Mouse (Mus musculus): ENCODE data around the gene H2-Aa. TPM values are rescaled to one million over a fixed set of nuclear protein-coding genes. Genes with fewer than 3 reads are reported as not detected.

Gene H2-Aa
- polyA plus RNA-seq, 1 experiment from 2014 or later: 0.21 TPM

- Histone ChIP-seq H3K36me3 (ENCODE audit: poor library complexity, severe bottlenecking) (no peaks in the 10 kb centered on the region), H3K9ac (no peak within 1 kb of the TSS), H3K9me3 (replicated peaks) (0 out of 2 replicates have a peak, but pooled peaks cover 6% of the 10 kb centered on the region), H3K27me3 (no peaks in the 10 kb centered on the region), H3K4me1 (no peaks in the 10 kb centered on the region), H3K4me2 (no peak within 1 kb of the TSS), H3K27ac (no peak within 1 kb of the TSS), H3K4me3 (no peak within 1 kb of the TSS)
- no peak for ATAC-seq
- 61% methylated on average over 3 of the region's 3 CpGs for WGBS
These were observed 48.9 kb downstream of the H2-Aa start, which contains the start of gene H2-Ob for GRCm38 (mm10) chr17:34238706-34239105. Gene H2-Ob (plus strand): TSS chr17:34238903.

- H3K27me3 ChIP-seq: no peaks in the 10 kb centered on the region
- no peak for ATAC-seq
- no peak overlapping the region for H3K4me3 ChIP-seq
- H3K27ac ChIP-seq: no peak overlapping the region
- 0 out of 2 replicates have a peak, but pooled peaks cover 6% of the 10 kb centered on the region for H3K9me3 ChIP-seq (replicated peaks)
- H3K4me2 ChIP-seq: no peak overlapping the region
- H3K4me1 ChIP-seq: no peaks in the 10 kb centered on the region
- H3K9ac ChIP-seq: no peak overlapping the region
- no peaks in the 10 kb centered on the region for H3K36me3 ChIP-seq (ENCODE audit: poor library complexity, severe bottlenecking)
- WGBS: 71% methylated on average over 3 of the region's 3 CpGs
These were observed 49.9 kb downstream of the H2-Aa start for GRCm38 (mm10) chr17:34237741-34238140.

- Histone ChIP-seq H3K27ac (no peak overlapping the region), H3K9me3 (replicated peaks) (0 out of 2 replicates have a peak, but pooled peaks cover 4% of the 10 kb centered on the region), H3K4me2 (no peak overlapping the region), H3K9ac (no peak overlapping the region), H3K36me3 (ENCODE audit: poor library complexity, severe bottlenecking) (no peaks in the 10 kb centered on the region), H3K4me3 (no peak overlapping the region), H3K4me1 (no peaks in the 10 kb centered on the region), H3K27me3 (no peaks in the 10 kb centered on the region)
- 87% methylated on average over 5 of the region's 5 CpGs for WGBS
- no peak for ATAC-seq
These were observed 50.9 kb downstream of the H2-Aa start for GRCm38 (mm10) chr17:34236691-34237090.

GRCm38 (mm10) chr17:34234926-34235325 is 52.7 kb downstream of the H2-Aa start:
- Histone ChIP-seq H3K9ac (no peak overlapping the region), H3K27me3 (no peaks in the 10 kb centered on the region), H3K4me3 (no peak overlapping the region), H3K9me3 (replicated peaks) (no peaks in the 10 kb centered on the region), H3K36me3 (ENCODE audit: poor library complexity, severe bottlenecking) (no peaks in the 10 kb centered on the region), H3K4me1 (no peaks in the 10 kb centered on the region), H3K4me2 (no peak overlapping the region), H3K27ac (no peak overlapping the region)
- 0 out of 2 replicates have a peak, but pooled peaks have one; percentile 21 for ATAC-seq
- WGBS: 51% methylated on average over 9 of the region's 9 CpGs

Other genes with a start within 250 kb of the H2-Aa start
- gene Col11a2, start 248.4 kb downstream of the H2-Aa start, polyA plus RNA-seq (2015; fragmentation: Nextera tagmentation; extraction: Ambion mirVana): 0.80 and 1.3 TPM in 2 replicates
- not detected in 2 replicates for gene H2-Oa, start 195.5 kb downstream of the H2-Aa start, polyA plus RNA-seq (2015; fragmentation: Nextera tagmentation; extraction: Ambion mirVana)
- 8.7 and 10.0 TPM in 2 replicates for gene H2-DMa, start 168.3 kb downstream of the H2-Aa start, polyA plus RNA-seq (2015; fragmentation: Nextera tagmentation; extraction: Ambion mirVana)
- gene Brd2, start 165.2 kb downstream of the H2-Aa start, polyA plus RNA-seq (2015; fragmentation: Nextera tagmentation; extraction: Ambion mirVana): 124 and 125 TPM in 2 replicates
- gene H2-DMb2, start 144.5 kb downstream of the H2-Aa start, polyA plus RNA-seq (2015; fragmentation: Nextera tagmentation; extraction: Ambion mirVana): 0.20 TPM in 1 of 2 replicates, not detected in the other
- gene H2-DMb1, start 134.8 kb downstream of the H2-Aa start, polyA plus RNA-seq (2015; fragmentation: Nextera tagmentation; extraction: Ambion mirVana): 0.20 TPM in 1 of 2 replicates, not detected in the other
- gene Tap1, start 100.3 kb downstream of the H2-Aa start, polyA plus RNA-seq (2015; fragmentation: Nextera tagmentation; extraction: Ambion mirVana): 0.84 and 0.94 TPM in 2 replicates
- gene Psmb9, start 100.1 kb downstream of the H2-Aa start, polyA plus RNA-seq (2015; fragmentation: Nextera tagmentation; extraction: Ambion mirVana): 0.43 and 0.73 TPM in 2 replicates
- 0.65 and 1.6 TPM in 2 replicates for gene Psmb8, start 90.1 kb downstream of the H2-Aa start, polyA plus RNA-seq (2015; fragmentation: Nextera tagmentation; extraction: Ambion mirVana)
- 0.76 and 0.87 TPM in 2 replicates for gene Tap2, start 84.3 kb downstream of the H2-Aa start, polyA plus RNA-seq (2015; fragmentation: Nextera tagmentation; extraction: Ambion mirVana)
- gene H2-Ob, start 48.9 kb downstream of the H2-Aa start, polyA plus RNA-seq (2015; fragmentation: Nextera tagmentation; extraction: Ambion mirVana): not detected in 2 replicates
- 1.4 and 1.5 TPM in 2 replicates for gene H2-Ab1, start 30.1 kb downstream of the H2-Aa start, polyA plus RNA-seq (2015; fragmentation: Nextera tagmentation; extraction: Ambion mirVana)
- gene H2-Eb1, start 18.0 kb upstream of the H2-Aa start, polyA plus RNA-seq (2015; fragmentation: Nextera tagmentation; extraction: Ambion mirVana): 1.6 TPM in 2 replicates
- gene H2-Eb2, start 37.8 kb upstream of the H2-Aa start, polyA plus RNA-seq (2015; fragmentation: Nextera tagmentation; extraction: Ambion mirVana): not detected in 2 replicates
- not detected in 2 replicates for gene Btnl2, start 67.0 kb upstream of the H2-Aa start, polyA plus RNA-seq (2015; fragmentation: Nextera tagmentation; extraction: Ambion mirVana)
- not detected in 2 replicates for gene Btnl1, start 89.3 kb upstream of the H2-Aa start, polyA plus RNA-seq (2015; fragmentation: Nextera tagmentation; extraction: Ambion mirVana)
- gene BC051142, start 111.0 kb upstream of the H2-Aa start, polyA plus RNA-seq (2015; fragmentation: Nextera tagmentation; extraction: Ambion mirVana): 2.4 and 2.6 TPM in 2 replicates
- not detected in 2 replicates for gene Btnl4, start 189.5 kb upstream of the H2-Aa start, polyA plus RNA-seq (2015; fragmentation: Nextera tagmentation; extraction: Ambion mirVana)
- gene Btnl6, start 229.5 kb upstream of the H2-Aa start, polyA plus RNA-seq (2015; fragmentation: Nextera tagmentation; extraction: Ambion mirVana): not detected in 2 replicates

All from forebrain, embryonic 13.5 days (tissue).